Mouse (Mus musculus) erythroblast, embryonic 14.5 days (primary cell): ENCODE measurements around the gene Ms4a2. TPM values are rescaled to one million over a fixed set of nuclear protein-coding genes. Genes with fewer than 3 reads are reported as not detected.

Experiments
- H3K27me3 ChIP-seq: 2 replicates; pipeline ENCODE4 v1.6.1; 2012; ENCODE audit warnings: inconsistent platforms; ENCODE audit not compliant: control insufficient read depth
- H3K36me3 ChIP-seq: 2 replicates; pipeline ENCODE4 v1.6.1; 2012; ENCODE audit warnings: mild to moderate bottlenecking, inconsistent platforms; ENCODE audit not compliant: control insufficient read depth
- H3K4me1 ChIP-seq: 2 replicates; pipeline ENCODE4 v1.6.1; 2012; ENCODE audit warnings: inconsistent platforms; ENCODE audit not compliant: control insufficient read depth
- H3K4me3 ChIP-seq: replicated peaks from 2 replicates; pipeline ENCODE3; 2012; ENCODE audit warnings: moderate library complexity, mild to moderate bottlenecking, inconsistent platforms
- H3K9me3 ChIP-seq: 2 replicates; pipeline ENCODE4 v1.6.1; 2012; ENCODE audit warnings: low read length, inconsistent platforms, mixed read lengths; ENCODE audit not compliant: control insufficient read depth
- GATA1 ChIP-seq: IDR thresholded peaks from 2 replicates; pipeline ENCODE4 v1.6.1; 2012; ENCODE audit warnings: low read length, inconsistent platforms, mixed read lengths
- TAL1 ChIP-seq: IDR thresholded peaks from 3 replicates; pipeline ENCODE4 v1.6.1; 2012; ENCODE audit warnings: low read length, inconsistent platforms, mixed read lengths
- polyA plus RNA-seq: library from polyadenylated mRNA; stranded (reverse); fragments of >175 nt; gene quantifications from 2 replicates; pipeline ENCODE4 v1.2.3, GENCODE M21; 2012

Ms4a2 gene
- polyA plus RNA-seq, 1 experiment, result 0.01 TPM

- Histone ChIP-seq H3K27me3 (no peaks in the 10 kb centered on the region), H3K4me3 (no peak overlapping the region), H3K4me1 (peaks cover 13% of the 10 kb centered on the region), H3K36me3 (no peaks in the 10 kb centered on the region), H3K9me3 (no peaks in the 10 kb centered on the region)
- TF ChIP-seq GATA1, result no peak
- no peak for TF ChIP-seq TAL1
Observed at GRCm38 (mm10) chr19:11625231-11625630, 1.7 kb upstream of the Ms4a2 start.

GRCm38 (mm10) chr19:11624800-11625199 lies 1.3 kb upstream of the Ms4a2 start:
- no peak for TF ChIP-seq GATA1
- no peak for TF ChIP-seq TAL1

GRCm38 (mm10) chr19:11617983-11618382 lies 5.5 kb downstream of the Ms4a2 start:
- TF ChIP-seq GATA1, result no peak
- TF ChIP-seq TAL1, result no peak

More at GRCm38 (mm10) chr19:11624800-11625199, 1.3 kb upstream of the Ms4a2 start:
- peaks cover 13% of the 10 kb centered on the region for H3K4me1 ChIP-seq
- no peaks in the 10 kb centered on the region for H3K27me3 ChIP-seq
- H3K36me3 ChIP-seq, result no peaks in the 10 kb centered on the region
- H3K4me3 ChIP-seq, result no peak overlapping the region
- no peaks in the 10 kb centered on the region for H3K9me3 ChIP-seq

GRCm38 (mm10) chr19:11614805-11615204 lies 8.7 kb downstream of the Ms4a2 start:
- TF ChIP-seq TAL1, result no peak
- TF ChIP-seq GATA1, result no peak
- Histone ChIP-seq H3K4me3 (no peak overlapping the region), H3K4me1 (peaks cover 30% of the 10 kb centered on the region)

More at GRCm38 (mm10) chr19:11617983-11618382, 5.5 kb downstream of the Ms4a2 start:
- Histone ChIP-seq H3K36me3 (no peaks in the 10 kb centered on the region), H3K4me3 (no peak overlapping the region), H3K9me3 (no peaks in the 10 kb centered on the region), H3K27me3 (no peaks in the 10 kb centered on the region), H3K4me1 (peaks cover 20% of the 10 kb centered on the region)

GRCm38 (mm10) chr19:11613776-11614443 lies 9.6 kb downstream of the Ms4a2 start:
- H3K9me3 ChIP-seq, result no peaks in the 10 kb centered on the region
- no peak overlapping the region for H3K4me3 ChIP-seq
- no peaks in the 10 kb centered on the region for H3K27me3 ChIP-seq
- no peaks in the 10 kb centered on the region for H3K36me3 ChIP-seq
- TF ChIP-seq GATA1, result no peak
- peaks cover 29% of the 10 kb centered on the region for H3K4me1 ChIP-seq

More at GRCm38 (mm10) chr19:11614805-11615204, 8.7 kb downstream of the Ms4a2 start:
- H3K9me3 ChIP-seq, result no peaks in the 10 kb centered on the region
- H3K36me3 ChIP-seq, result no peaks in the 10 kb centered on the region
- no peaks in the 10 kb centered on the region for H3K27me3 ChIP-seq

GRCm38 (mm10) chr19:11613084-11613483 lies 10.4 kb downstream of the Ms4a2 start:
- no peak overlapping the region for H3K4me3 ChIP-seq
- H3K9me3 ChIP-seq, result no peaks in the 10 kb centered on the region
- TF ChIP-seq GATA1 (no peak), TAL1 (no peak)
- no peaks in the 10 kb centered on the region for H3K36me3 ChIP-seq
- H3K27me3 ChIP-seq, result no peaks in the 10 kb centered on the region
- peaks cover 21% of the 10 kb centered on the region for H3K4me1 ChIP-seq

- no peak overlapping the region for H3K4me3 ChIP-seq
- no peak for TF ChIP-seq TAL1
- TF ChIP-seq GATA1, result no peak
Observed at GRCm38 (mm10) chr19:11612293-11612692, 11.2 kb downstream of the Ms4a2 start.

GRCm38 (mm10) chr19:11611541-11611945 lies 12.0 kb downstream of the Ms4a2 start:
- no peaks in the 10 kb centered on the region for H3K9me3 ChIP-seq
- H3K36me3 ChIP-seq, result no peaks in the 10 kb centered on the region
- TF ChIP-seq TAL1 (no peak), GATA1 (no peak)
- H3K4me1 ChIP-seq, result peaks cover 16% of the 10 kb centered on the region
- H3K27me3 ChIP-seq, result no peaks in the 10 kb centered on the region
- no peak overlapping the region for H3K4me3 ChIP-seq

More at GRCm38 (mm10) chr19:11612293-11612692, 11.2 kb downstream of the Ms4a2 start:
- Histone ChIP-seq H3K4me1 (peaks cover 16% of the 10 kb centered on the region), H3K27me3 (no peaks in the 10 kb centered on the region), H3K9me3 (no peaks in the 10 kb centered on the region), H3K36me3 (no peaks in the 10 kb centered on the region)

GRCm38 (mm10) chr19:11608172-11608571 lies 15.3 kb downstream of the Ms4a2 start:
- Histone ChIP-seq H3K4me1 (peaks cover 10% of the 10 kb centered on the region), H3K4me3 (no peak overlapping the region), H3K9me3 (no peaks in the 10 kb centered on the region), H3K36me3 (no peaks in the 10 kb centered on the region), H3K27me3 (no peaks in the 10 kb centered on the region)
- no peak for TF ChIP-seq GATA1
- no peak for TF ChIP-seq TAL1
